Mouse (Mus musculus) testis, adult 2 months (tissue): Measurements from ENCODE around the gene Clstn3. TPM values are rescaled to one million over a fixed set of nuclear protein-coding genes. Genes with fewer than 3 reads are reported as not detected.
"Not testable (repeated sequence)": the region's sequence is repeated elsewhere in the genome, so short reads cannot be mapped to it uniquely, and the experiment has no call there.

Experiments used
- H3K27ac ChIP-seq: fragments of 200-500 bp; 2 replicates; pipeline ENCODE4 v1.5.1; 2012; ENCODE audit warnings: low read depth, low read length; ENCODE audit not compliant: control insufficient read depth, insufficient read depth
- H3K27me3 ChIP-seq: fragments of 200-500 bp; 2 replicates; pipeline ENCODE4 v1.6.1; 2012; ENCODE audit warnings: mild to moderate bottlenecking, low read length, moderate library complexity; ENCODE audit not compliant: control insufficient read depth, insufficient read depth
- H3K36me3 ChIP-seq: fragments of 200-500 bp; 2 replicates; pipeline ENCODE4 v1.6.1; 2012; ENCODE audit warnings: mild to moderate bottlenecking, low read length; ENCODE audit not compliant: control insufficient read depth, insufficient read depth
- H3K4me1 ChIP-seq: fragments of 200-500 bp; 2 replicates; pipeline ENCODE4 v1.6.1; 2012; ENCODE audit warnings: low read length; ENCODE audit not compliant: control insufficient read depth, insufficient read depth
- H3K4me3 ChIP-seq: fragments of 200-500 bp; 2 replicates; pipeline ENCODE4 v1.5.1; 2012; ENCODE audit warnings: low read depth, mild to moderate bottlenecking, low read length, moderate library complexity, mixed read lengths; ENCODE audit not compliant: control insufficient read depth
- CTCF ChIP-seq: fragments of 200-500 bp; IDR thresholded peaks from 2 replicates; pipeline ENCODE4 v1.5.1; 2012; ENCODE audit warnings: low read depth, mild to moderate bottlenecking, inconsistent platforms, low read length, moderate library complexity; ENCODE audit not compliant: control insufficient read depth, insufficient read depth, insufficient replicate concordance
- POLR2A ChIP-seq: fragments of 200-500 bp; IDR thresholded peaks from 2 replicates; pipeline ENCODE4 v1.6.1; 2012; ENCODE audit warnings: low read depth, mild to moderate bottlenecking, inconsistent platforms, low read length, moderate library complexity; ENCODE audit not compliant: control insufficient read depth
- polyA plus RNA-seq: library from polyadenylated mRNA; depleted of rRNA; stranded (reverse); fragments of >200 nt; gene quantifications from 2 replicates; pipeline ENCODE4 v1.2.3, GENCODE M21; 2012; rRNA removed

Gene Clstn3
- polyA plus RNA-seq, 1 experiment, result 4.7 TPM

- TF ChIP-seq POLR2A, result no peak
- no peak for TF ChIP-seq CTCF
Observed at GRCm38 (mm10) chr6:124407180-124407579, 57.4 kb downstream of the Clstn3 start.

GRCm38 (mm10) chr6:124406326-124406725 is 58.3 kb downstream of the Clstn3 start:
- Histone ChIP-seq H3K36me3 (peaks cover 2% of the 10 kb centered on the region), H3K27me3 (no peaks in the 10 kb centered on the region)
- no peak for TF ChIP-seq CTCF
- TF ChIP-seq POLR2A, result no peak

More at GRCm38 (mm10) chr6:124407180-124407579, 57.4 kb downstream of the Clstn3 start:
- no peak overlapping the region for H3K4me3 ChIP-seq
- H3K27ac ChIP-seq, result no peak overlapping the region
- H3K36me3 ChIP-seq, result peaks cover 2% of the 10 kb centered on the region
- no peaks in the 10 kb centered on the region for H3K27me3 ChIP-seq
- H3K4me1 ChIP-seq, result no peaks in the 10 kb centered on the region

GRCm38 (mm10) chr6:124399738-124400137 is 64.9 kb downstream of the Clstn3 start:
- TF ChIP-seq CTCF (no peak), POLR2A (no peak)
- no peaks in the 10 kb centered on the region for H3K4me1 ChIP-seq
- no peak overlapping the region for H3K4me3 ChIP-seq
- peaks cover 4% of the 10 kb centered on the region for H3K36me3 ChIP-seq
- no peaks in the 10 kb centered on the region for H3K27me3 ChIP-seq
- no peak overlapping the region for H3K27ac ChIP-seq

More at GRCm38 (mm10) chr6:124406326-124406725, 58.3 kb downstream of the Clstn3 start:
- no peak overlapping the region for H3K4me3 ChIP-seq
- H3K27ac ChIP-seq, result no peak overlapping the region
- no peaks in the 10 kb centered on the region for H3K4me1 ChIP-seq

- H3K27me3 ChIP-seq, H3K27ac ChIP-seq, H3K4me3 ChIP-seq, H3K36me3 ChIP-seq, H3K4me1 ChIP-seq: not testable (repeated sequence)
Observed at GRCm38 (mm10) chr6:124394991-124395390, 69.6 kb downstream of the Clstn3 start.

Other genes starting within 250 kb of the Clstn3 start
- gene Vmn2r27, start 232.9 kb downstream of the Clstn3 start, polyA plus RNA-seq, result 0.10 and 0.11 TPM in 2 replicates
- 0.16 and 0.22 TPM in 2 replicates for gene Cd163, start 160.1 kb downstream of the Clstn3 start, polyA plus RNA-seq
- gene Pex5, start 49.7 kb downstream of the Clstn3 start, polyA plus RNA-seq, result 32.9 and 33.2 TPM in 2 replicates
- gene C1rl, start 28.3 kb upstream of the Clstn3 start, polyA plus RNA-seq, result 0.64 and 0.89 TPM in 2 replicates
- 4.3 and 5.5 TPM in 2 replicates for gene C1ra, start 47.6 kb upstream of the Clstn3 start, polyA plus RNA-seq
- 9.4 and 10.5 TPM in 2 replicates for gene C1s1, start 77.6 kb upstream of the Clstn3 start, polyA plus RNA-seq
- 0.05 and 0.06 TPM in 2 replicates for gene C1rb, start 105.5 kb upstream of the Clstn3 start, polyA plus RNA-seq
- 0.19 and 0.32 TPM in 2 replicates for gene C1s2, start 171.3 kb upstream of the Clstn3 start, polyA plus RNA-seq
- 282 and 286 TPM in 2 replicates for gene Lpcat3, start 198.2 kb upstream of the Clstn3 start, polyA plus RNA-seq
- gene Emg1, start 247.4 kb upstream of the Clstn3 start, polyA plus RNA-seq, result 39.9 and 44.1 TPM in 2 replicates
- 47.6 and 50.5 TPM in 2 replicates for gene Phb2, start 247.5 kb upstream of the Clstn3 start, polyA plus RNA-seq